In genomic region chr1:184042745-184043144, GRCm38 (mm10) we compare ENCODE assay signal across 15 mouse cellular contexts. TPM values are rescaled to one million over a fixed set of nuclear protein-coding genes. Genes with fewer than 3 reads are reported as not detected.
DNase-seq lines count a peak whose midpoint lies in the region; ATAC-seq and TF ChIP-seq lines count a peak whose summit lies in the region.
"Had no signal": no experiment of that assay in that cellular context is flagged by ENCODE, and none has a peak within 500 bp of the region (broad histone marks: within the 10 kb centered on the region; RNA-seq: fewer than 3 reads in every experiment).

No protein-coding gene starts in this region.

- H3K9ac ChIP-seq in lung, embryonic 16.5 days (ENCODE audit: low read length): no peak overlapping the region
- H3K9ac ChIP-seq in liver, embryonic 11.5 days (ENCODE audit: low read depth, low read length): no peak overlapping the region
- no peak overlapping the region for H3K9ac ChIP-seq in stomach, embryonic 16.5 days (ENCODE audit: low read length)
- H3K9ac ChIP-seq: embryonic facial prominence, embryonic 15.5 days; hindbrain, embryonic 13.5 days had no signal

- peak overlapping the region; percentile 82 for H3K4me3 ChIP-seq in gastrocnemius, adult 2 months
- H3K4me3 ChIP-seq in lung, embryonic 16.5 days (ENCODE audit: low read length): no peak overlapping the region
- H3K4me3 ChIP-seq in liver, embryonic 11.5 days (ENCODE audit: low read depth, low read length): no peak overlapping the region
- H3K4me3 ChIP-seq in stomach, embryonic 16.5 days (replicated peaks; ENCODE audit: low read length): no peak overlapping the region
- no peak overlapping the region for H3K4me3 ChIP-seq in midbrain, embryonic 10.5 days
- H3K4me3 ChIP-seq: embryonic facial prominence, embryonic 15.5 days; hindbrain, embryonic 13.5 days had no signal

- no peak for ATAC-seq in lung, embryonic 16.5 days (ENCODE audit: low read depth)
- ATAC-seq in liver, embryonic 11.5 days (replicated peaks; ENCODE audit: low FRiP score): peak; percentile 77
- no peak for ATAC-seq in stomach, embryonic 16.5 days (ENCODE audit: insufficient read depth, low FRiP score)

- no peaks in the 10 kb centered on the region for H3K36me3 ChIP-seq in lung, embryonic 16.5 days (ENCODE audit: control insufficient read depth, insufficient read depth, low read length)
- H3K36me3 ChIP-seq in liver, embryonic 11.5 days (ENCODE audit: control insufficient read depth, insufficient read depth, low read length): no peaks in the 10 kb centered on the region
- H3K36me3 ChIP-seq in stomach, embryonic 16.5 days (ENCODE audit: control insufficient read depth, insufficient read depth, low read length): no peaks in the 10 kb centered on the region
- peaks cover 20% of the 10 kb centered on the region for H3K36me3 ChIP-seq in midbrain, embryonic 10.5 days
- H3K36me3 ChIP-seq: embryonic facial prominence, embryonic 15.5 days; hindbrain, embryonic 13.5 days had no signal

- H3K4me2 ChIP-seq in lung, embryonic 16.5 days (ENCODE audit: low read depth, low read length): no peak overlapping the region
- H3K4me2 ChIP-seq in liver, embryonic 11.5 days: no peak overlapping the region
- no peak overlapping the region for H3K4me2 ChIP-seq in stomach, embryonic 16.5 days (ENCODE audit: low read depth, low read length)
- H3K4me2 ChIP-seq: embryonic facial prominence, embryonic 15.5 days; hindbrain, embryonic 13.5 days had no signal

- 66% methylated on average over 9 of the region's 9 CpGs for WGBS in lung, embryonic 16.5 days
- WGBS in liver, embryonic 11.5 days: 50% methylated on average over 9 of the region's 9 CpGs
- 74% methylated on average over 9 of the region's 9 CpGs for WGBS in stomach, embryonic 16.5 days
- WGBS in midbrain, embryonic 10.5 days: 78% methylated on average over 9 of the region's 9 CpGs

- no peak for DNase-seq in gastrocnemius, adult 2 months
- no peak for DNase-seq in gastrocnemius, postnatal 25 days
- no peak for DNase-seq in lung, postnatal 36 days
- DNase-seq in liver, embryonic 11.5 days (ENCODE audit: low spot score): no peak
- DNase-seq in layer of hippocampus, adult 8-10 months (ENCODE audit: low spot score in 2 of 2): no peak
- DNase-seq in midbrain, embryonic 10.5 days (ENCODE audit: low spot score): no peak
- DNase-seq: adrenal gland, postnatal 36 days; cerebellum, adult 9-10 months; kidney, postnatal 25 days; lung, adult 2 months; thymus, adult 2 months had no signal

- peak overlapping the region; percentile 95 for H3K27ac ChIP-seq in gastrocnemius, adult 2 months
- peak overlapping the region; percentile 21; the same call in 1 of the 2 replicates for H3K27ac ChIP-seq in lung, embryonic 16.5 days (ENCODE audit: low read length)
- no peak overlapping the region for H3K27ac ChIP-seq in liver, embryonic 11.5 days (ENCODE audit: low read depth, low read length)
- peak overlapping the region; percentile 30 for H3K27ac ChIP-seq in stomach, embryonic 16.5 days (ENCODE audit: low read length)
- H3K27ac ChIP-seq in midbrain, embryonic 10.5 days (replicated peaks): no peak overlapping the region
- H3K27ac ChIP-seq: hindbrain, embryonic 13.5 days had no signal

- no peaks in the 10 kb centered on the region for H3K27me3 ChIP-seq in lung, embryonic 16.5 days (ENCODE audit: control insufficient read depth, insufficient read depth, low read depth, low read length)
- H3K27me3 ChIP-seq in liver, embryonic 11.5 days (replicated peaks; ENCODE audit: control insufficient read depth, insufficient read depth, low read length): no peaks in the 10 kb centered on the region
- H3K27me3 ChIP-seq in stomach, embryonic 16.5 days (ENCODE audit: control insufficient read depth, insufficient read depth, low read length): no peaks in the 10 kb centered on the region
- no peaks in the 10 kb centered on the region for H3K27me3 ChIP-seq in midbrain, embryonic 10.5 days (ENCODE audit: low read depth, poor library complexity, severe bottlenecking)
- H3K27me3 ChIP-seq: embryonic facial prominence, embryonic 15.5 days; hindbrain, embryonic 13.5 days had no signal

- no peak for TF ChIP-seq CTCF in gastrocnemius, adult 2 months (IDR thresholded peaks at IDR 0.05)

- no peaks in the 10 kb centered on the region; the same call in 1 of the 2 replicates for H3K4me1 ChIP-seq in lung, embryonic 16.5 days (replicated peaks; ENCODE audit: control insufficient read depth, insufficient read depth, low read length)
- H3K4me1 ChIP-seq in liver, embryonic 11.5 days (replicated peaks; ENCODE audit: control insufficient read depth, insufficient read depth, low read length): peaks cover 9% of the 10 kb centered on the region; the same call in 1 of the 2 replicates
- peaks cover 1% of the 10 kb centered on the region; the same call in 1 of the 2 replicates for H3K4me1 ChIP-seq in stomach, embryonic 16.5 days (ENCODE audit: control insufficient read depth, insufficient read depth, low read length)
- H3K4me1 ChIP-seq in midbrain, embryonic 10.5 days: peaks cover 8% of the 10 kb centered on the region

- H3K9me3 ChIP-seq in lung, embryonic 16.5 days (ENCODE audit: control insufficient read depth, low read length): no peaks in the 10 kb centered on the region
- no peaks in the 10 kb centered on the region for H3K9me3 ChIP-seq in liver, embryonic 11.5 days (ENCODE audit: control insufficient read depth, low read length)
- H3K9me3 ChIP-seq in stomach, embryonic 16.5 days (replicated peaks; ENCODE audit: control insufficient read depth, low read length): no peaks in the 10 kb centered on the region
- no peaks in the 10 kb centered on the region for H3K9me3 ChIP-seq in midbrain, embryonic 10.5 days (replicated peaks)
- H3K9me3 ChIP-seq: embryonic facial prominence, embryonic 15.5 days; hindbrain, embryonic 13.5 days had no signal

- intact Hi-C loops in gastrocnemius, adult 2 months (cut with DNase I): loop anchor here (5.0 kb wide), 1 partner anchor 130 kb away; no protein-coding TSS in a partner anchor

RNA-seq across cellular contexts. Expression of gene 1700056E22Rik, which starts 8.6 kb away (rescaled TPM):
- total RNA-seq in gastrocnemius, adult 2 months (2021): under 1 TPM; 0.18 to 0.42 TPM
- 1 to 10 TPM in 1 of 2 experiments, under 1 TPM in 1; 0.96 to 1.3 TPM for total RNA-seq in gastrocnemius, postnatal 25 days (2021)
- 0.95 and 1.1 TPM in 2 replicates for polyA plus RNA-seq in lung, embryonic 16.5 days (2015; fragmentation: Nextera tagmentation; extraction: Ambion mirVana)
- 0.70 and 0.95 TPM in 2 replicates for polyA plus RNA-seq in liver, embryonic 11.5 days (2014; fragmentation: Nextera tagmentation; extraction: Ambion mirVana)
- 0.84 and 1.3 TPM in 2 replicates for polyA plus RNA-seq in stomach, embryonic 16.5 days (2015; fragmentation: Nextera tagmentation; extraction: Ambion mirVana)
- under 1 TPM in 1 of 4 experiments, not detected in 3; 0.25 TPM for total RNA-seq in layer of hippocampus, adult 8-10 months (2022)
- 2.0 and 2.1 TPM in 2 replicates for polyA plus RNA-seq in midbrain, embryonic 10.5 days (2016; fragmentation: Nextera tagmentation; extraction: Ambion mirVana)

RNA-seq across cellular contexts. Expression of gene Dusp10, which starts 29.6 kb away (rescaled TPM):
- total RNA-seq in gastrocnemius, adult 2 months (2021): 10 to 100 TPM; 18.4 to 25.0 TPM
- total RNA-seq in gastrocnemius, postnatal 25 days (2021): 10 to 100 TPM; 20.2 to 32.6 TPM
- 6.8 and 7.4 TPM in 2 replicates for polyA plus RNA-seq in lung, embryonic 16.5 days (2015; fragmentation: Nextera tagmentation; extraction: Ambion mirVana)
- 5.4 and 6.1 TPM in 2 replicates for polyA plus RNA-seq in liver, embryonic 11.5 days (2014; fragmentation: Nextera tagmentation; extraction: Ambion mirVana)
- polyA plus RNA-seq in stomach, embryonic 16.5 days (2015; fragmentation: Nextera tagmentation; extraction: Ambion mirVana): 11.1 and 12.2 TPM in 2 replicates
- 1 to 10 TPM; 3.8 to 5.8 (median 5.5) TPM for total RNA-seq in layer of hippocampus, adult 8-10 months (2022)
- polyA plus RNA-seq in midbrain, embryonic 10.5 days (2016; fragmentation: Nextera tagmentation; extraction: Ambion mirVana): 6.6 and 9.0 TPM in 2 replicates

Comparison
In these comparisons a context has a peak if more than half of its experiments do, and no peak if none do; other contexts are left out.
1. H3K27ac ChIP-seq: peak in gastrocnemius, adult 2 months (single experiment), lung, embryonic 16.5 days (single experiment) and stomach, embryonic 16.5 days (single experiment); none in liver, embryonic 11.5 days (single experiment) and midbrain, embryonic 10.5 days (single experiment).